Mouse (Mus musculus) G1E (cell line): ENCODE results near the gene Tent5d.

Experiments
- CTCF ChIP-seq: IDR thresholded peaks from 2 replicates; pipeline ENCODE4 v1.5.1; 2012; ENCODE audit warnings: low read depth, low read length, inconsistent platforms, mixed read lengths
- GATA1 ChIP-seq: IDR thresholded peaks from 2 replicates; pipeline ENCODE4 v1.6.1; 2012; ENCODE audit warnings: borderline replicate concordance, low read length, inconsistent platforms, mixed read lengths
- GATA2 ChIP-seq: IDR thresholded peaks from 2 replicates; pipeline ENCODE4 v1.6.1; 2012; ENCODE audit warnings: low read depth, low read length, inconsistent platforms, borderline replicate concordance
- POLR2AphosphoS5 ChIP-seq: IDR thresholded peaks from 2 replicates; pipeline ENCODE4 v1.6.1; 2012; ENCODE audit warnings: low read depth, low read length, inconsistent platforms; ENCODE audit not compliant: insufficient replicate concordance
- TAL1 ChIP-seq: conservative IDR thresholded peaks from 2 replicates; pipeline ENCODE4 v1.6.1; 2012; ENCODE audit warnings: low read depth, low read length, inconsistent platforms, mixed read lengths

DNA sequence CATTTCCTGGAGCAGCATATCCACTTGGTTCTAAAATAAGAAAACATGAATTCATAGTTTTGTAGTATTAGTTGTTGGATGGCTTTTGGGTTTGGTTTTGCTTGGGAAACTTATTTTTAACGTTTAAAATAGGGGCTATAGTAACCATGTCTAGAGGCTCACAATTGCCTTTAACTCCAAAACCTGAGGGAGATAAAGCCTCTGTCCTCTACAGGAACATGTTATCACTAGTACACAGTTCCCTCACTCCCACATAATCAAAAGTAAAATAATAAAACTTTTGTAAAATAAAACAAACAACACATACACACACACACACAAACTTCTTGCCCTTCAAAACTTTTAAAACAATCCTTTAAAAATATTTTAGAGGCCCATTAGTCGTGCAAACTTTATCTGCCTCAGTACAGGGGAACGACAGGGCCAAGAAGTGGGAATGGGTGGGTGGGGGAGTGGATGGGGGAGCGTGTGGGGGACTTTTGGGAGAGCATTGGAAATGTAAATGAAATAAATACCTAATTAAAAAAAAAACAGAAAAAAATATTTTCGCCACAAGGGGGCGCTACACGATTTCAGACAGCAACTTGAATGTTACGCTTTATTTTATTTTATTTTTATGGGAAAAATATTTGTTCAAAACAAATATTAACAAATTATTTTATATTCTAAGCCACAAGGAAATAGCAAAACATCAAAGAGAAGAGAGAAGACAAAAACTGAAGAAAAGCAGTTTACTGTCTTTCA lies 1.5 kb upstream of the Tent5d start:
- TF ChIP-seq CTCF (no peak), POLR2AphosphoS5 (no peak), TAL1 (no peak), GATA1 (no peak), GATA2 (no peak)
